Mouse (Mus musculus) ES-Bruce4 (cell line): ENCODE results near the gene Lgr4.

Experiments
- CTCF ChIP-seq: IDR thresholded peaks from one replicate; pipeline ENCODE4 v1.8.1; 2011; ENCODE audit warnings: low read depth, low read length
- POLR2A ChIP-seq: IDR thresholded peaks from one replicate; pipeline ENCODE4 v1.8.1; 2011; ENCODE audit warnings: low read length; ENCODE audit not compliant: insufficient read depth

- TF ChIP-seq POLR2A (no peak), CTCF (no peak)
Measured at GRCm38 (mm10) chr2:109942810-109943570, 25.5 kb downstream of the Lgr4 start.
